Mouse (Mus musculus) forebrain, embryonic 12.5 days (tissue): ENCODE results near the gene Msmo1. TPM values are rescaled to one million over a fixed set of nuclear protein-coding genes. Genes with fewer than 3 reads are reported as not detected.

Experiments used
- ATAC-seq: fragments of 200-750 bp; cut with Nextera tagmentation; 2 replicates; pipeline ENCODE4 v1.8.0; 2017; ENCODE audit warnings: moderate TSS enrichment; ENCODE audit not compliant: low FRiP score
- H3K27ac ChIP-seq: fragments of 300-500 bp; sonication (generic); 2 replicates; pipeline ENCODE4 v1.5.1; 2016; ENCODE audit warnings: mild to moderate bottlenecking
- H3K27me3 ChIP-seq: fragments of 300-500 bp; sonication (generic); 2 replicates; pipeline ENCODE4 v1.6.1; 2016; ENCODE audit warnings: mild to moderate bottlenecking
- H3K36me3 ChIP-seq: fragments of 300-500 bp; sonication (generic); replicated peaks from 2 replicates; pipeline ENCODE4 v1.6.1; 2016; ENCODE audit warnings: mild to moderate bottlenecking
- H3K4me1 ChIP-seq: fragments of 300-500 bp; sonication (generic); 2 replicates; pipeline ENCODE4 v1.6.1; 2016
- H3K4me2 ChIP-seq: fragments of 300-500 bp; sonication (generic); 2 replicates; pipeline ENCODE4 v1.6.1; 2016; ENCODE audit warnings: mild to moderate bottlenecking, moderate library complexity
- H3K4me3 ChIP-seq: fragments of 300-500 bp; sonication (generic); replicated peaks from 2 replicates; pipeline ENCODE4 v1.5.1; 2016; ENCODE audit warnings: mild to moderate bottlenecking
- H3K9ac ChIP-seq: fragments of 300-500 bp; sonication (generic); 2 replicates; pipeline ENCODE4 v1.6.1; 2016; ENCODE audit warnings: mild to moderate bottlenecking
- H3K9me3 ChIP-seq: fragments of 300-500 bp; sonication (generic); 2 replicates; pipeline ENCODE4 v1.6.1; 2016
- WGBS: fragments of 180-500 bp; shearing (Covaris S2); methylation state at CpG from one replicate; pipeline ENCODE4 v1.1.7; 2016; 5-methylcytosine and 5-hydroxymethylcytosine counted together
- polyA plus RNA-seq: library from polyadenylated mRNA; unstranded; fragments of >200 nt; fragmentation: Nextera tagmentation; extraction: Ambion mirVana; gene quantifications from 2 replicates; pipeline ENCODE4 v1.2.1, GENCODE M21; 2016

Gene Msmo1
- polyA plus RNA-seq, 1 experiment from 2014 or later: 194 TPM

- H3K27ac ChIP-seq: no peak overlapping the region
- peaks cover 31% of the 10 kb centered on the region for H3K36me3 ChIP-seq
- no peak overlapping the region for H3K9ac ChIP-seq
- WGBS: 94% methylated on average over 10 of the region's 10 CpGs
- no peaks in the 10 kb centered on the region for H3K9me3 ChIP-seq
- H3K4me2 ChIP-seq: no peak overlapping the region
- H3K4me1 ChIP-seq: no peaks in the 10 kb centered on the region
- no peak overlapping the region for H3K4me3 ChIP-seq
- H3K27me3 ChIP-seq: no peaks in the 10 kb centered on the region
- ATAC-seq: no peak
Observed at GRCm38 (mm10) chr8:64746215-64747058, 12.8 kb upstream of the Msmo1 start.

DNA sequence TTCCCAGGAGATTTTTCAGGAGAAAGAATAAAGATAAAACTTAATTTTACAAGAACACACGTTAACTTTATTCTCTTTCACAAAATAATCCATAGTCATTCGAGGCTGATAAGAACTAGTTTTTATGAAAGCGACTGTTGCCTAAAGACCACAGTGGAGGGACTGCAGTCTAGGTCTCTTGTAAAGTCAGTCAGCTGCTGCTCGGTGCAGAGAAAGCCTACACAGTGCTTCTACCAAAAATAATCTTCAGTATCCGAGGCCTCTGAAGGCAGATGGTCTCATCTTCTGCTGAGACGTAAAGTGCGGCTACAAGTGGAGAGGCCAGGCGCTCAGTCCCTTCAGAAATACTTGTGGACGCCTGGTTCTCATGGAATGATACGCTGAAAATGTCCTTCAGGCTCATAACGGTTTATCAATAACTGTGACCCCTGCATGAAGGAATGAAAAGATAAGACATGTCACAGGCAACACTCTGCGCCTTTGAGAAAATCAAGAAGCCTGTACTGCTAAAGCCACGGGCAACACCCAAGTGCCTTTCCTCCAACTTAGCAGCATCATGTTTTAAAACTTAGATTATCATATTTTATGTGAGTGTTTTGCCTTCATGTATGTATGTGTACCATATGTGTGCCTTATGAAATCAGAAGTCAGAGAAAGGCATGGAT lies 7.1 kb upstream of the Msmo1 start:
- Histone ChIP-seq H3K4me2 (no peak overlapping the region), H3K27me3 (no peaks in the 10 kb centered on the region), H3K4me3 (no peak overlapping the region), H3K4me1 (no peaks in the 10 kb centered on the region), H3K9me3 (no peaks in the 10 kb centered on the region), H3K9ac (no peak overlapping the region), H3K36me3 (no peaks in the 10 kb centered on the region), H3K27ac (no peak overlapping the region)
- ATAC-seq: no peak
- WGBS: 93% methylated on average over 13 of the region's 13 CpGs

DNA sequence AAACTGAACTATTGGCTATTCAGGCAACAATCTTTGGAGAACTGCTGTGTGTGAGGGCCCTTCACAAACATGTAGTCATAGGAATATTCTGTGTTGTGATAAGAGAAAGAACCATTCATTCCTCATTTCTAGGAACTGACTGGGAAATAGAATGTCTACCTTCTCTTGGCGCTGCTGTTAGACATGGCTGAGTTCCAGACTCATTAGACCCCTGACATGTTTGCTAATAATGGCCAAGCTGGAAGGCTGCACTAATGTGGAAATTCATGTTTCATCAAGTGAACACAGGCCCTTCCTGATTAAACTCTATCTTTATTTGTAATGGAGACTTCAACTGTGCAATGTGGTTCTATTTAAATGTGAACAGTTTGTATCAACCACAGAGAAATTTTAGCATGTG lies 5.3 kb upstream of the Msmo1 start:
- no peak overlapping the region for H3K4me3 ChIP-seq
- no peak; the same call in 1 of the 2 replicates for ATAC-seq
- no peak overlapping the region for H3K9ac ChIP-seq
- no peak overlapping the region for H3K27ac ChIP-seq
- peaks cover 6% of the 10 kb centered on the region; the same call in 1 of the 2 replicates for H3K4me1 ChIP-seq
- no peaks in the 10 kb centered on the region for H3K9me3 ChIP-seq
- H3K27me3 ChIP-seq: no peaks in the 10 kb centered on the region
- H3K4me2 ChIP-seq: no peak overlapping the region
- H3K36me3 ChIP-seq: no peaks in the 10 kb centered on the region
- WGBS: 60% methylated on average over 1 of the region's 1 CpGs

GRCm38 (mm10) chr8:64736767-64737323 lies 3.3 kb upstream of the Msmo1 start:
- no peak overlapping the region for H3K4me2 ChIP-seq
- H3K36me3 ChIP-seq: no peaks in the 10 kb centered on the region
- peaks cover 15% of the 10 kb centered on the region for H3K4me1 ChIP-seq
- ATAC-seq: no peak
- no peaks in the 10 kb centered on the region for H3K9me3 ChIP-seq
- no peak overlapping the region for H3K9ac ChIP-seq
- no peak overlapping the region for H3K27ac ChIP-seq
- no peaks in the 10 kb centered on the region for H3K27me3 ChIP-seq
- WGBS: 79% methylated on average over 3 of the region's 3 CpGs
- no peak overlapping the region for H3K4me3 ChIP-seq

- H3K36me3 ChIP-seq: peaks cover 10% of the 10 kb centered on the region
- H3K9me3 ChIP-seq: no peaks in the 10 kb centered on the region
- no peaks in the 10 kb centered on the region for H3K27me3 ChIP-seq
- H3K4me2 ChIP-seq: no peak overlapping the region
- peaks cover 32% of the 10 kb centered on the region for H3K4me1 ChIP-seq
- no peak overlapping the region for H3K27ac ChIP-seq
- 86% methylated on average over 8 of the region's 8 CpGs for WGBS
- no peak overlapping the region for H3K9ac ChIP-seq
- ATAC-seq: no peak
- H3K4me3 ChIP-seq: no peak overlapping the region
Observed at GRCm38 (mm10) chr8:64735161-64735560, 1.6 kb upstream of the Msmo1 start.

GRCm38 (mm10) chr8:64732596-64732995 lies 996 bp downstream of the Msmo1 start:
- Histone ChIP-seq H3K36me3 (peaks cover 32% of the 10 kb centered on the region), H3K9ac (peak overlapping the region; percentile 80), H3K9me3 (no peaks in the 10 kb centered on the region), H3K27ac (no peak overlapping the region; the same call in 1 of the 2 replicates), H3K4me2 (peak overlapping the region; percentile 69), H3K27me3 (no peaks in the 10 kb centered on the region), H3K4me3 (peak overlapping the region; percentile 78), H3K4me1 (peaks cover 47% of the 10 kb centered on the region)
- WGBS: 9% methylated on average over 9 of the region's 9 CpGs
- ATAC-seq: no peak

DNA sequence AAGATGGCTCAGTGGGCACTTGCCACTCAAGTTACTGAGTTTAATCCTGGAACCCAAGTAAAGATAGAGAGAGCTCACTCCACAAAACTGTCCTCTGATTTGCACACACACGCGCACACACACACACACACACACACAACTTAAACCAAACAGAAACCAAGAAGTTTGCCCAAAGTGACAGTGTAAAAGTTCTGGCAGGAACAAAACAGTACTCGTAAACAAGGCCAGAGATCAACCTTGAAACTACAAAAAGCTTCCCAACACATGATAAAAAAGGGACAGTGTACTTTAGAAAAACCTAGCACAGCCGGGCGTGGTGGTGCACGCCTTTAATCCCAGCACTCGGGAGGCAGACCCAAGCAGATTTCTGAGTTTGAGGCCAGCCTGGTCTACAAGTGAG lies 5.4 kb downstream of the Msmo1 start:
- H3K9me3 ChIP-seq: no peaks in the 10 kb centered on the region
- H3K36me3 ChIP-seq: peaks cover 73% of the 10 kb centered on the region
- H3K4me3 ChIP-seq: no peak overlapping the region
- H3K27ac ChIP-seq: no peak overlapping the region
- 92% methylated on average over 7 of the region's 7 CpGs for WGBS
- ATAC-seq: no peak
- H3K27me3 ChIP-seq: no peaks in the 10 kb centered on the region
- H3K9ac ChIP-seq: no peak overlapping the region
- H3K4me1 ChIP-seq: peaks cover 40% of the 10 kb centered on the region
- no peak overlapping the region for H3K4me2 ChIP-seq

GRCm38 (mm10) chr8:64726190-64726695 lies 7.3 kb downstream of the Msmo1 start:
- Histone ChIP-seq H3K36me3 (peaks cover 89% of the 10 kb centered on the region), H3K4me3 (no peak overlapping the region), H3K27me3 (no peaks in the 10 kb centered on the region), H3K27ac (no peak overlapping the region), H3K9ac (no peak overlapping the region), H3K4me1 (peaks cover 26% of the 10 kb centered on the region), H3K9me3 (no peaks in the 10 kb centered on the region), H3K4me2 (no peak overlapping the region)
- 87% methylated on average over 4 of the region's 4 CpGs for WGBS
- ATAC-seq: no peak

DNA sequence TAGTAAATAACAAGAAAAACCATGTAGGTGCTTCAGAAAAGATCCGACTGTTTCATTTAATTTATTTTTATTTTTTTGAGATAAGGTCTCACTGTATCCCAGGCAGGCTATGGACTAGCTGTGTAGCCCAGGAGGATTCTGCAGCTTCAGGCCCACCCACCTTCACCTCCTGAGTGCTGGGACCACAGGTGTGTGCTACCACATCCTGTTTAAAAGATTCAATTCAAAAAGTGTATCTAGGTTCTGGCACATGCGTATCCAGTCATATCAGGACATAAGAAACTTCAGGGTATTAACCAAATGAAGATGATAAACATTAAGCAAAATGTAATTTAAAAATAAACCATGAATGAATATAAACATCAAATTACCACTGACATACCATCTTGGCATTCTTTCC lies 10.4 kb downstream of the Msmo1 start:
- 92% methylated on average over 2 of the region's 2 CpGs for WGBS
- no peak for ATAC-seq
- no peaks in the 10 kb centered on the region for H3K27me3 ChIP-seq
- H3K36me3 ChIP-seq: peaks cover 88% of the 10 kb centered on the region
- H3K9ac ChIP-seq: no peak overlapping the region
- H3K4me1 ChIP-seq: no peaks in the 10 kb centered on the region
- H3K9me3 ChIP-seq: no peaks in the 10 kb centered on the region
- no peak overlapping the region for H3K4me3 ChIP-seq
- no peak overlapping the region for H3K27ac ChIP-seq
- H3K4me2 ChIP-seq: no peak overlapping the region

GRCm38 (mm10) chr8:64717868-64718267 lies 15.7 kb downstream of the Msmo1 start:
- no peak for ATAC-seq
- Histone ChIP-seq H3K4me3 (no peak overlapping the region), H3K27me3 (no peaks in the 10 kb centered on the region), H3K4me1 (no peaks in the 10 kb centered on the region), H3K9ac (no peak overlapping the region), H3K4me2 (no peak overlapping the region), H3K27ac (no peak overlapping the region), H3K36me3 (peaks cover 73% of the 10 kb centered on the region), H3K9me3 (0 out of 2 replicates have a peak, but pooled peaks cover 4% of the 10 kb centered on the region)
- WGBS: 86% methylated on average over 7 of the region's 7 CpGs

DNA sequence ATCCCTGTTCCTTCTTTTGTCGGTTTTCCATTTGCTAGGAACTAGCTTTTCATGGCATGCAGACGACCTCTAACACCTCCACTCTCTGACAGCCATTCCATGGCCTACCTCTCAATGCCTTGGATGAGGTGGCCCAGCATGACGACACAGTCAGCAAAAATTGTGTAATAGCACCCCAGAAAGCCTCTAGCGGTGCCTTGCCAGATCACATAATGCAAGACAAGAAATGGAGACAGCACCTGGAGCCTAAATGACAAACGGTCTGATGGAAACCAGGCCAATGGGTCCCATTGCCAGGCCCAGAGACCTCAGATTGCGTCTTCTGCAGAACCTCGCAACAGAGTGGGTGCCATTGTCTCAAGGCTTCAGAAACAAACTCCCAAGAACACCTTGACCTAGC lies 21.1 kb downstream of the Msmo1 start:
- H3K4me2 ChIP-seq: no peak overlapping the region
- ATAC-seq: no peak
- no peak overlapping the region for H3K9ac ChIP-seq
- WGBS: 90% methylated on average over 7 of the region's 7 CpGs
- H3K27me3 ChIP-seq: no peaks in the 10 kb centered on the region
- 0 out of 2 replicates have a peak, but pooled peaks cover 4% of the 10 kb centered on the region for H3K9me3 ChIP-seq
- no peak overlapping the region for H3K27ac ChIP-seq
- no peak overlapping the region for H3K4me3 ChIP-seq
- H3K36me3 ChIP-seq: peaks cover 23% of the 10 kb centered on the region
- 0 out of 2 replicates have a peak, but pooled peaks cover 4% of the 10 kb centered on the region for H3K4me1 ChIP-seq

DNA sequence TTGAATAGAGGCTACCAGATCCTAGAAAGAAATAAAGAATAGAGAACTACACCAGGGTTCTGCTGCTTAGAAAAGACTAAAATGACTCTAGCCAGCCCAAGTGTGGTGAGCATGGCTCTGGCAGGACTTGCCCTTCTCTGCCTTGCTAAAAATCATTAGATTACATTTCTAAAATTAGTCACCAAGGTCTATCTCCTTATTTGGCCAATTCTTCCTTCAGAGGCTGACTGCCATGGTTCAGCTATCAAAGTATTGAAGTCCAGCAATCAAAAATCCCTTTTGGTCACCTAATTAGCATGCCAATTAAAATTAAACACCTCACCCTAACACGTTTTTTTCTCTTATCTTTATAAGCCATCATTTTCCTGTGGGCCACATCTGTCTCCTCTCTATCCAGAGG lies 22.0 kb downstream of the Msmo1 start:
- H3K9me3 ChIP-seq: 0 out of 2 replicates have a peak, but pooled peaks cover 4% of the 10 kb centered on the region
- H3K27ac ChIP-seq: no peak overlapping the region
- H3K36me3 ChIP-seq: peaks cover 14% of the 10 kb centered on the region
- no peaks in the 10 kb centered on the region for H3K27me3 ChIP-seq
- ATAC-seq: no peak
- 27% methylated on average over 1 of the region's 1 CpGs for WGBS
- H3K4me3 ChIP-seq: no peak overlapping the region
- no peak overlapping the region for H3K9ac ChIP-seq
- H3K4me2 ChIP-seq: no peak overlapping the region
- 0 out of 2 replicates have a peak, but pooled peaks cover 4% of the 10 kb centered on the region for H3K4me1 ChIP-seq
